Mouse (Mus musculus) right cerebral cortex, postnatal 10 days (tissue): Measurements from ENCODE around the gene Gcn1l1.
A peak's percentile ranks its signal among the peaks of the same experiment; 100 is the strongest.

Experiments
- DNase-seq, 2 experiments: peaks; one replicate each; pipeline ENCODE4 v3.0.0; 2021; ENCODE audit warnings: low spot score in 2 of 2

The Gcn1l1 gene

DNA sequence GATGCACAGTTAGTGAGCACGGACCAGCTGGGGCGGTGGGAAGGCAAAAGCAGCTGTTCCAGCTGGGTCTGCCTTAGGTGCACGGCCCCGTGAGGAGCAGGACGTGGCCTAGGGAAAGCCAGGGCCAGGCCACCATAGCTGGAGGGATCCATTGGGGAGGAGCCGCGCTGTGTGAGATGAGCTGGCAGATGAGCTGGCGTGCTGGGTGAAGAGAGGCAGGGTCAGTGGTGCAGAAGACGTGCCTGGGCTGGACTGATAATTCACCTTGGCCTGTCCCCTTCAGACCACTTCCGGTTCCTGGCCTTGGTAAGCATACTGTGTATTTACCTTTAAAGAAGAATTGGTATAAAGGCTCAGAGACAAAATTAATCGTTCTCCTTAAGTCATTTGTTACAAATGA, 46.5 kb downstream of the Gcn1l1 start:
- DNase-seq: no peak

DNA sequence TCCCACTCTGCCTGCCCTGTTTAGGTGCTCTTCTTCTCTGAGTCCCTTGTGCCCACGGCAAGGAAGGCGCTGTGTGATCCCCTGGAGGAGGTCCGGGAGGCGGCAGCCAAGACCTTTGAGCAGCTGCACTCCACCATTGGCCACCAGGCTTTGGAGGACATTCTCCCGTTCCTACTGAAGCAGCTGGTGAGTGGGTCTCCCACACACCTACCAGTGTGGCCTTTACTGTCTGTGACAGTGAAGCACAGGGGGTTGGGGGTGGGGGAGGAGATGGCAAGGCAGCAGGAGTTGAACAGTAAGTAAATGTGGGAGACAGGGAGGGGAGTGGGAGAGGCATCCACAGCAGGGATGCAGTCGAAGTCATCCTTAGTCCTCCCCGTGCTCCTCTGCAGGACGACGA, 48.3 kb downstream of the Gcn1l1 start:
- DNase-seq: no peak

DNA sequence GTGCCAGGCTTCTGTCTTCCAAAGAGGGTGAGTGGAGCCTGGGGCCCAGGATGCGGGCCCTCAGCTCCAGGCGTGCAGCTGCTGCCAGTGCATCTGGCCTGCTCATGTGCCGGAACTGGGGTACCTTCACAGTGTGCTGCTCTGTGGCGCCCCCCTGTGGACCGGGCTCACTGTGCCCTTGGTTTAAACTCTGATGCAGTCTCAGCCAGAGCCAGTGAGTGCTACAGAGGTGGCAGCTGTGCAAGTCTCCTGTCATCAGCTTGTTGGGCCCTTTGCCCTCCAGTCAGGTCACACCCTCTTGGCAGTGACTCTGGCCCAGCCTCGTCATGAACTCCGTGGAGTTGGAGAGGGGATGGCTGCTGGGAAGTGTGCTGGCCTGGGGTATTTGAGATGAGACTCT, 49.9 kb downstream of the Gcn1l1 start:
- DNase-seq: no peak

DNA sequence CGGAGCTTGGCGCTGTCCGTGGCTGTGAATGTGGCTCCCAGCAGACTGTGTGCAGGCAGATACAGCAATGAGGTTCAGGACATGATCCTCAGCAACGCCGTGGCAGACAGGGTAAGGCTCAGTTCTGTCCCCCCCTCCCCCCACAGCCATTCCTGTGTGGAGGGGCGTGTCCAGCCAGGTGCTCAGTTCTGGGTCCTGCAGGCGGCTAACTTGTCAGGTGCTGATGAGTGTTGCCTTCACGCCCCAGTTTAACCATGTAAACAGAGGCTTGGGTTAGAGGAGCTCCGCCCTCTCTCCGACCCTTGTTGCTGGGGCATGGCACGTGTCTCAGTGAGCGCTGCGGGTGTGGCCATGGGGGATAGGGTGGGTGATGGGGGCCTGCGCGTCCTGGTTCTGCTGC, 54.6 kb downstream of the Gcn1l1 start:
- DNase-seq: no peak

DNA sequence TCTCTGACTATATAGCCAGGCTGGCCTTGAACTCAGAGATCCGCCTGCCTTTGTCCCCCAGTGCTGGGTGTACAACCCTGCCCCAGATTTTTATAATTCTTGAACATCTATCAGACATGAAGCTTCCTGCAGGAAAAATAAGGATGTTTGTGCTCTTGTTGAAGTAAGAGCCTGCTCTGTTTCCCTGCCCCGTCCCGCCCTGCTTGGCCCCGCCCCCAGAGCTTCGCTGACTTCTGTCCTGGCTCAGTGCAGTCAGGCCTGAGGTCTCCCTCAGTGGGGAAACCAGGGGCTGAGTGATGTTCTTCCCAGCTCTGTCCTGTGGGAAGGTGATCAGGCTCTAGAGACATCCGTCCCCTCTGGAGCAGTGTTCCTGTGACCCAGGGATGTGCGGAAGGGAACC, 57.6 kb downstream of the Gcn1l1 start:
- DNase-seq: no peak

DNA sequence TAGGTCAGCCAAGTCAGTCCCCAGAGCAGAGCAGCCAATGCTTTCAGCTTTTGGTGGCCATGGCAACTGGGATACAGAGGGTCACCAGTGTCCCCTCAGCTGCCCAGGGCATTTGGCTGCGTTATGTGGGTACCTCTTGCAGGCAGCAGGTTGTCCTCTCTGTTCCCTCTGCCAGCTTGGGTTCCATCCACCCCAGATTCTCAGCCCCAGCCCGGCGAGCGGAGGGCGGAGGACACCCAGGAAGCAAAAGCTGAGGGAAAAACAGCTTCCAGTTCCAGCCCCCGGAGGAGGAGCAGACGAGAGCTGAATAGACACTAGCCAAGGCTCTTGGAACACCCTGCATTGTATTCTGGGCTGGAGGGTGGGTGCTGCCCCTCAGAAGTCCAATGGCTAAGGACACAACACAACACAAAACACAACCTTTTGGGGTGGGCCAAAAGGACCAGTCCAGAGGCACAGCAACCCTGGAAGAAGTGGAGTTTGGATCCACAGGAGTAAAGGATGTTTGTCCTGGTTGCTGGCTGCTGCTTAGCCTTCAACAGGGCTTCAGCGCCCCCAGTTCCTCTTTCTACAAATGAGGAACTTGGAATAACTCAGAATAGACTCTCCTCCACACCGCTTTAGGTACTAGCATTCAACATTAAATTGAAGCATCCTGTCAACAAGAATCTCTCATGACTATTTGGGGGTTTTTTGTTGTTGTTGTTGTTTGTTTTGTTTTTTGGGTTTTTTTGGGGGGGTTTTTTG, 58.8 kb downstream of the Gcn1l1 start:
- peak; percentile 55 to 60 for DNase-seq

DNA sequence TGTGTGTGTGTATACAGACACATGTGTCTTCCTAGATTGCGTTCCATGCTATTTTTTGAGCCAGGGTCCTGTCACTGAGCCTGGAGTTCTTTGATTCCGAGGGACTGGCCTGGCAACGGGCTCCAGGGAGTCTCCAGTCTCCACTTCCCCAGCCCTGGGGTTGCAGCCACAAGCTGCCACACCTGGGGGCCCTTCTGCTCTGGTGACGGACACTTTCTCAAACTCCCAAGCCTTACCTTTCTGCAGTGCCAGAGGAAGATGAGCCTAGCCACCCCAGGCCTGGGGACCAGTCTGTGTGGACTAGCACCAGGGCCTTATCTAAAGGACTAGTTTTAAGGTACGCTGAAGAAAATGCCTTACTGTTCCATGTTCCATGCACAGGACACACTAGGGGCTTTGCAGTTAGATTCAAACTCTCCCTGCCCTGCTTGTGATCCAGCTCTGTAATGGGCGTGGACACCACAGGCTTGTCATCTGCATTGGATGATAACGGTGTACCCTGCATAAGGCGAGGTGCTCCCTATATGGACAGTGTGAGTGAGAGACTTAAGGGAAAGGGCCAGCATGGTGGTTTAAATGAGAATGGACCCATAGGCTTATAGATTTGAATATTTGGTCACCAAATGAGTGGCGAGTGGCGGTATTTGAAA, 61.3 kb downstream of the Gcn1l1 start:
- DNase-seq: no peak

DNA sequence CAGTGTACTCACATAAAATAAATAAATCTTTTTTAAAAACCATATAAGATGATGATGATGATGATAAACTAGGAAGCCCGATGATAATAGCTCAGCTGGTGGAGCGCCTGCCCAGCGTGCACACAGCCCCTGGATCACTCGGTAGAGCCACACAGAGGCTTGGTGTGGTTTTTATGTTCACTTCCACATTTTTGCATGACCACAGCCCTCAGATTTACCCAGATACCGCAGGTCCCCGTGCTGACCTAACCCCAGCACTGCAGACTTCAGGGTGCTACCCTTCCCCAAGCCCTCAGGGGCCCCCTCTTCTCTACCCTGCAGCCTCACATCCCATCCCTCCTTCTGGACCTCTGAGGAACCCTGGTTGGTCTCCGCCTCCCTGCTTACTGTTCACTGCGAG, 63.0 kb downstream of the Gcn1l1 start:
- no peak for DNase-seq

DNA sequence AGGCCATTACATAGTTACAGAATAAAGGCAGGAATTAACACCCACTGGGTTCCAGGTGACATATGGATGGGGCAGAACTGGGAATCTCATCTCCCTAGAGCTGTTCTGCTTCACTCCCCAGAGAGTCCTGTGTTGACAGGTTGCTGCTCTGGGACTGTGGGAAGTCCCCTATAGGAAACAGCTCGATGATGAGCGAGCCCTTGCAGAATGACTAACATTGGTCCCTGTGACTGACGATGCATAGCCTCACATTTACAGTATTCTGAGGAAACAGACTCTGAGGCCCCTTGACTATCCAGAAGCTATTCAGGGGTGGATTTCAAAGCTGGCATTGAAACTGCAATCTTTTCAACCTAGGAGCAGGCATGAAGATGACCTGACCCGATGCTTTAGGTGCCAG, 64.6 kb downstream of the Gcn1l1 start:
- no peak for DNase-seq

DNA sequence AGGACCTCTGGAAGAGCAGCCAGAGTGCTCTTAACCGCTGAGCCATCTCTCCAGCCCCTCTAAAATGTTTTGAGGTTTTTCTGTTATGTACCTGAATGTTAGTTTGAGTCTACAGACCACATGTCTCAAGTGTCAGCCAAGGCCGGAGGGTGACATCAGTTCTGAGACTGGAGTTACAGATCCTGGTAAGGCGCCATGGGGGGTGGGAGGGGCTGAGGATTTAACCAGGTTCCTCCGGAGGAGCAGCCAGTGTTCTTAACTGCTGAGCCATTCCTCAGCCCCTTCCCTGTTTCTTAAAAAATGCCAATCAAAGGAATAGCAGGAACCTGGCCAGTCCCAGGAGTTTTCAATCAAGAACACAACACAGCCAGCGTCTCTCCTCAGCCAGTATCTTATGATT, 65.2 kb downstream of the Gcn1l1 start:
- DNase-seq: no peak

DNA sequence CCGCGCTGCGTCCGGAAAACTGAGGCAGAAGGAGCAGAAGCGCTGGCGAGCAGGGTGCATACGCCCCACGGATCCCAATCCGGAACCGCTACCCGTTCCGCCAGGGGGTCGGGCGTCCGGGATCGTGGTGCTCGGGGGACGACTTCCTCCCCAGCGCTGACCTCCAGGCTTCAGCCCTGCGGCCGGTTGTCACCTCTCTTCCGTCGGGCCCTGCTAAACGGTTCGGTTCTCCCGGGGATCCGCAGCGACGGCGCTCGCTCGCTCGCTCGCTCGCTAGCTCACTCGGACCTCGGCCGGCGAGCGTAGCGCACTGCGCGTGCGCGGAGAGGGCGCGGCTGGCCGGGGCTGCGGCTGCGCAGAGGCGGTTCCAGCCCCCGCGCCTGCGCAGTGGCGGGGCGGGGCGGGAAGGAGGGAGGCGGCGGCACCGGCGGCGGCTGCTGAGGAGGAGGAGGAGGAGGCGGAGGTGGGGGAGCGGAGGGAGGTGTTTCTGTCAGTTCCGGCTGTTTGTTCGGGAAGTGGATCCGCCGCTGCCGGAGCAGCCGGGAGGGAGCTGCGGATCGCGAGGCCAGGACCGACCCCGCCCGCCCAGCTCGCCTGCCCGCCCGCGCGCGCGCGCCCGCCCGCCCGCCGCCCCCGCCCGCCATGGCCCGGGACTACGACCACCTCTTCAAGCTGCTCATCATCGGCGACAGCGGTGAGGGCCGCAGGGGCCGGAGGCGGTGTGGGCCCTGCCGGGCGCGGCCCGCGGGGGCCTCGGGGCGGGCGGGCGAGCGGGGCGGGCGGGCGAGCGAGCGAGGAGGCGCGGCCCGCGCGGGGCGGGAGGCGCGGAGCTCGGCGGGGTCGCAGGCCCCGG, 66.7 kb downstream of the Gcn1l1 start, which contains the start of gene Rab35:
Gene Rab35 (plus strand): TSS at position 404 of the 853 bp plus-strand sequence.
- peak; percentile 94 to 95 for DNase-seq

DNA sequence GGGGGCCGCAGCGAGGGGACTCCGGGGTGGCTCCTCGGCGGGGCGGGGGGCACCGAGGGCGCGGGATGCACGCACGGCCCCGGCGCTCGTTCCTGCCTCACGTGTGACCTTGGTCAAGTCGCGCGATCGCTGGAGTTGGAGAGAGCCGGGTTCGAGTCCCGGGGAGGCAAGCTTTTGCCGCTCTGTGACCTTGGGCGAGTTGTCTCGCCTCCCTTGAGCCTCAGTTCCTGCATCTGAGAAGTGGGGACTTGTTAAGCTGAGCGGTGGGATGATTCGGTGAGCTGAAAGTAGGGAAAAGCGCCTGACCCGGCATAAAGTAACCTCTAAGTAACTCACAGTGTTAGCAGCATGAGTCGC, 67.3 kb downstream of the Gcn1l1 start:
- DNase-seq: peak; percentile 60 to 63

DNA sequence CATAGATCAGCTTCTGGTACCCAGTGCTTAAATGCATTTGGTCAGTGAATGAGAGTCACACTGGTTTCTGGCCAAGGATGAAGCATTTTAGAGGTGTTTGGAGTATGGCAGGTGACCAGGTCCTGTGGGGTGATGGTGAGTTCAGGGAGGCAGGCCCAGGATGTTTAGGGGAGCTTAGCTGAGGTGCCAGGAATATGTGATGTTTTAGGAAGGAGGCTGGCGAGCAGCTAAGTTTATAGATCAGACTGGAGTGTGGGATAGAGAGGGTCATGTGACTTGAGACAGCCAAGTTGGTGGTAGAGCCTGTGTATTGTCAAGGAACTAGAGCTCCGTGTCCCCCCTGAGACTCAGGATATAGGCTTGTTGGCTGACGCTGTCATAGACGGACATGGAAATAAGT, 68.0 kb downstream of the Gcn1l1 start:
- DNase-seq: peak in 1 of 2 experiments; percentile 35

DNA sequence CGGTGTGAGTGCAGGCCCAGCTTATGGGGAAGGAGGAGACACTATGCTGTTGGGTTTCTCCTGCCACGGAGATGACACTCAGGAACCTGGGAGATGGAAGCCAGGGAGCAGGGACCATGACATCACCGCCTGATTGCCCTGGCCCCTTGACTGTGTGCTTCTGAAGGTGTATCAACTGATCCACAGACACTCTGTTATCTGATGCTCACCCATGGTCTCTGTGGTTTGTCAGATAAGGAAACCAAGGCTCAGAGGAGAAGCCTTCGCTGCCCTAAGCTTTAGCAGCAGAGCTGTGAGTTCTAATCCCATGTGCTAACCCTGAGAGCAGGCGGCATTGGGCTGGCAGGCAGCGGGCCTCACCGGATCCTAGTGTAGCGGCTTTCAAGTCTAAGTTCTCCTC, 69.0 kb downstream of the Gcn1l1 start:
- peak in 1 of 2 experiments; percentile 27 for DNase-seq

DNA sequence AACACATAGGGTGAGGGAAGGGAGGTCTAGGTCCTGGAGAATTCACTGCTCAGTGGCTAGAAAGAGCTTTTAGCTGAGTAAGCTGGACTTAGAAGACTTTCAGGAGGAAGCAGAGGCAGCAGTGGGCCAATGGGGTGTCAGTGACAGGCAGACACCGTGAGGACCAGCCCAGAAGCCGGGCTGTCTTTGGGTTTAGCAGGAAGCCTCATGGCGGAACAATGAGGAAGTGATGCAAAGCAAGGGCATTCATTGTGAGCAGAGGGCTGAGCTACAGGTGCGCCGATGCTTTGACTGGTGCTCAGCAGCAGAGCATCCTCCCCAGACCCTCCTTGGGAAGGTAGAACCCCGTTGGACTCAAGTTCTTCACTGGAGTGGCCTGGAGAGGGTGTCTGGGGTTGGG, 70.5 kb downstream of the Gcn1l1 start:
- peak in 1 of 2 experiments; percentile 70 for DNase-seq

DNA sequence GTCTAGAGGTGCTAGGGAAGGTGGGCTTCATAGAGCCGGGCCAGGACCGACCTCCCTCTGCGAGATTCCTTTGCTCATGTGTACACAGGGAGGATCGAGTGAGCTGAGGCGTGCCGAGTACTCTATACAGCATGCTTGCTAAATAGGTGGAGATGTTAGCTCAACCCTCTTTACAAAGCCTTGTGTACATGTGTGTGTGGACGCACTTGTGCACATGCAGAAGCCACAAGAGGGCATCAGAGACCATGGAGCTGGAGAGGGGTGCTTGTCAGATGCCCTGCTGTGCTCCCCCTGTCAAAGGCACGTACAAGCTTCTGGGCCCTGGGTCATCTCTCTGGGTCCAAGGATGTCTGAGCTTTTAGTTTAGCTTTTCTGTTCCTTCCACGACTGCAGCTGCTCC, 79.1 kb downstream of the Gcn1l1 start:
- DNase-seq: no peak

DNA sequence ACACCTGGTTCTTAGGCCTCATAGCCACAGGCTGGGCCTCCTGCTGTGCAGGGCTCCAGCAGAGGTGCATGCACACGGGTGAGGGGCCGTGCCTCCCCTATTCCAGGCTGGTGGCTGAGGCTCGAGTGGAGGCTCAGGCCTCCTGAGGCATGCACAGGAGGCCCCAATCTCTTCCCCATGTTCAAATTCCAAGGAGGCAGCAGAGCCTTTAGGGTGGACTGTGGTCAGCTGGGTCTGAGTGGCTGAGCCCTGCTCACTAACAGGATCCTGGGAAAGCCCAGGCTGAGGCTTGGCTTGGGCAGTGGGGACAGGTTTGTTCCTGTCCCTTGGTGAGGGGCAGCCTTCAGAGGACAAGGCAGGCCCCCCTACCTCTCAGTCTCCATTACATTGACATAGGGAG, 83.8 kb downstream of the Gcn1l1 start:
- DNase-seq: no peak

DNA sequence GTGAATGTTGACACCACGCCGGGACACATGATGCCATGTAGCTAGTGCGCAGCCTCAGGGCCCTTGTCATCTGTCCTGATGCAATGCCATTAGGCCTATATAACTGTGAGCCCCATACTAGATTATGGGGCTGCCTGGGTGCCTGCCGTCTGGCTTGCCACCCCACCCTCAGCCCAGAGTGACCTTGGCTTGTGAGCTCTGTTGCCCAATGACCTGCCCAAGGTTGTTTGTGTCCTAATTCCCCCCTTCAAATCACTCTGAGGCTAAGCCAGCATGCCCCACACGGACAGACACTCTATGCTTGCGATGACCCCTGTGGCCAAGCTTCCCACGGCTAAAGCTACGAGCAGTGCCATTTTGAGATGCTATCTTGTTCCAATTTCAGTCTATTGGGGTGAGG, 84.6 kb downstream of the Gcn1l1 start:
- DNase-seq: no peak

DNA sequence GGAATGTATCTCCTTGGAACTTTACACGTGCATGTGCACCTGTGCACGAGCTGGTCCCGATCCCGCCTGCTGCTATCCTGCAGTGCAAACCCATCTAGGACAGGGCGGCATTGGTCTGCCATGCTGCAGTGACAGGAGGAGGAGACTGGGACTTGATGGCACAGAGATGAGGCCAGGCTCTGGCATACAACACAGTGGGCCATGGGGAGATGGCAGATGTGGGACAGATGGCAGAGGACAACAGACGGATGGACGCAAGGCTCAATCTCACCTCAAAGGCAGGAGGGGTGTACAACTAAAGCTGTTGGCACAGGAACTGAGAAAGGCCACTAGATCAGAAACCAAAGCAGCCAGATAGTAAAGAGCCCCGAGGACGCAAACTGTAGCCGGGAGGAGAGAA, 85.8 kb downstream of the Gcn1l1 start:
- DNase-seq: no peak

DNA sequence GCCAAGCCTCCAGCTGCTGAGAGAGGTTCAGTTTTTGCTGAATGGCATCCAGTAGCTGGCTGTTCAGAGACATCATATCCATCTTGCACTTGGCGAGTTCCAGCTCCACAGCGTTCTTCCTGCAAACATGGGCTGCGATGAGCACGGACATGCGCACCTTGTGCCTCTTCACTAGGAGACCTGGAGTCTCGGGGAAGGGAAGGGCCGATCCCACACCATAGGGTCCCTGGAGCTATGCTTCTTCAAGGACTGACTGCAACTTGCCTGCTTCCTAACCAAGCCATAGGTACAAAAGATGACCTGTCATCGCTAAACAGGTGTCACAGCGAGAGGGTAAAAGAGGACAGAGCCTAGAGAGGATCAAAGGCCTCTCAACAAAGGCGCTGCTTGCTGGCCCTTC, 86.8 kb downstream of the Gcn1l1 start:
- DNase-seq: no peak

DNA sequence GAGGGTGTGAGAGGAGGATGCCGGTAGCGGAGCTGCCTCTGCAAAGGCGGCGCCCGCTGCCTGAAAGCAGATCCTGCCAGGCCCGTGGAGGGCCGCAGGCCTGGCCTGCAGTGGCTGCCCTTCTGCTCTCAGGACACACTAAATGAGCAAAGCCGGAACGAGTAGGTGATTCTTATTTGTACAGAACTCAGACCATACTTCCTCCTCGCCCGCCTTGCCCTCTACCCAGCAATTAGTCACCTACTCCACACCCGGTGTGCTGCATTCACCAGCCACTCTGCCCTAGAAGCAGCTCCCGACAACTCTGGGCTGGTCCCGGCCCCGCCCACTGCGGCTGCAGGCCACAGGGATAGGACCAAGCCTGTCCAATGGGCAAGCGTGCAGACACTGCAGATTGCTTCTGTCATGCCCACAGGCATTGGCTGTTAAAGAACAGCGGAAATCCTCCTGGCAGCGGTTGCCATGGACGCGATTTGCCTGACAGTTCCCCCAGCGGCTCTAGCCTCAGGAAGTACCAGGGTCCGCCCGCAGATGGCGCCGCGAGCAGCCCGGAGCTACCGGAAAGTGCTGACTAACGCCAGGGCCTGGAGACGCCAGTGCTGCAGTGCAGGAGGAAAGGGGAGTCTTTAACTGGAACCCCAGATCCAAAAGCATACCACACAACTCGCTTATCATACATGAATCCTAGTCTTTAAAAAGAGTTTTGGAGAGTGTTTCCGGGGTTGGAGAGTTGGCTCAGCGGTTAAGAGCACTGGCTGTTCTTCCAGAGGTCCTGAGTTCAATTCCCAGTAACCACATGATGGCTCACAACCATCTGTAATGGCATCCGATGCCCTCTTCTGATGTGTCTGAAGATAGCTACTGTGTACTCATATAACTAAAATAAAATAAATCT, 87.9 kb downstream of the Gcn1l1 start:
- peak; percentile 100 for DNase-seq

DNA sequence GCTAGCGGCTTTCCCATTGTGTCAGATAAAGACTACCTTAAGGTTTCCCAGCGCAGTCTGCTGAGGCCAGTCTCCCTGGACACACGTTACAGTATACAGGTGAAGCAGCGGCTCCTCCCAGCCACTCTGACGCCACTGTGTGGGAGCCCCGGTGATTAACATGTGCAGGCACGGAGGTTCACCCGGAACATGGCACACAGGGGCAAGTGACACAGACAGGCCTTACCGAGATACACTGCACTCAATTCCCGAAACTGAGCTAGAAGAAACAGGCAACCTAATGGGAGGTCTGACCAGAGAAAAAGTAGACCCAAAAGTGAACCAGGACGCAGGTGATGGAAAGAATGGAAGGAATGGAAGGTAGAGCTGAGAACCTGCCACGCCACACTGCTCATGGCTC, 88.7 kb downstream of the Gcn1l1 start:
- no peak for DNase-seq
